Comparison of ENCODE assay signal across 9 mouse cellular contexts in genomic region chr4:64533019-64533418, GRCm38 (mm10).
DNase-seq lines count a peak whose midpoint lies in the region; ATAC-seq lines count a peak whose summit lies in the region.
"Had no signal": no experiment of that assay in that cellular context is flagged by ENCODE, and none has a peak within 500 bp of the region (broad histone marks: within the 10 kb centered on the region; RNA-seq: fewer than 3 reads in every experiment).

No protein-coding gene starts in this region.

- no peaks in the 10 kb centered on the region for H3K36me3 ChIP-seq in heart, embryonic 12.5 days
- H3K36me3 ChIP-seq: heart, embryonic 15.5 days had no signal

- H3K9ac ChIP-seq in heart, embryonic 12.5 days = no peak overlapping the region
- H3K9ac ChIP-seq: heart, embryonic 15.5 days had no signal

- H3K4me2 ChIP-seq in heart, embryonic 12.5 days = no peak overlapping the region
- H3K4me2 ChIP-seq: heart, embryonic 15.5 days had no signal

- H3K4me1 ChIP-seq in heart, embryonic 12.5 days (replicated peaks) = no peaks in the 10 kb centered on the region
- H3K4me1 ChIP-seq: heart, embryonic 15.5 days had no signal

- no peak overlapping the region for H3K4me3 ChIP-seq in heart, embryonic 12.5 days
- H3K4me3 ChIP-seq: heart, embryonic 15.5 days had no signal

- H3K27ac ChIP-seq in heart, embryonic 12.5 days (ENCODE audit: poor library complexity, severe bottlenecking) = no peak overlapping the region
- H3K27ac ChIP-seq: heart, embryonic 15.5 days had no signal

- no peaks in the 10 kb centered on the region for H3K27me3 ChIP-seq in heart, embryonic 12.5 days (replicated peaks)
- H3K27me3 ChIP-seq: heart, embryonic 15.5 days had no signal

- no peaks in the 10 kb centered on the region for H3K9me3 ChIP-seq in heart, embryonic 12.5 days (replicated peaks)
- H3K9me3 ChIP-seq: heart, embryonic 15.5 days had no signal

- no peak for ATAC-seq in heart, embryonic 12.5 days (ENCODE audit: insufficient number of reproducible peaks, low FRiP score)

- DNase-seq in adrenal gland, postnatal 10 days = peak; percentile 35
- DNase-seq in adrenal gland, adult 8-10 months = no peak
- DNase-seq in kidney, adult 8-10 months = peak; percentile 29 to 58
- DNase-seq in kidney, adult 18-20 months = no peak
- peak; percentile 1 for DNase-seq in R1 (ENCODE audit: low read depth, low spot score)
- peak; percentile 68 for DNase-seq in kidney, postnatal 14 days
- no peak for DNase-seq in T-cell, adult 2 months (ENCODE audit: low spot score)

- 38% methylated on average over 3 of the region's 3 CpGs for WGBS in heart, embryonic 12.5 days

Comparison
In these comparisons a context has a peak if more than half of its experiments do, and no peak if none do; other contexts are left out.
1. DNase-seq: peak in adrenal gland, postnatal 10 days (single experiment), kidney, adult 8-10 months (2 of 2), R1 (single experiment) and kidney, postnatal 14 days (single experiment); none in adrenal gland, adult 8-10 months (single experiment), kidney, adult 18-20 months (single experiment) and T-cell, adult 2 months (single experiment).